Mouse (Mus musculus) MEL (cell line): Measurements from ENCODE around the gene Fap. TPM values are rescaled to one million over a fixed set of nuclear protein-coding genes. Genes with fewer than 3 reads are reported as not detected.

Source experiments
- DNase-seq: peaks from one replicate; pipeline ENCODE4 v3.0.0; 2011; ENCODE audit warnings: low read depth, low spot score
- H3K27ac ChIP-seq: 2 replicates; pipeline ENCODE4 v1.5.1; 2012; ENCODE audit warnings: low read depth, mild to moderate bottlenecking, control low read depth, low read length, moderate library complexity; ENCODE audit not compliant: control insufficient read depth
- H3K27me3 ChIP-seq, 2 experiments: fragments of 150-350 bp in 1 of 2; sonication (generic) in 1 of 2; 2 replicates each; pipeline ENCODE4 v1.6.1; 2012; ENCODE audit warnings: low read length in 2 of 2, mild to moderate bottlenecking in 2 of 2, improper control_type of control experiment in 1 of 2, moderate library complexity in 1 of 2; ENCODE audit not compliant: insufficient read depth in 2 of 2, control insufficient read depth in 1 of 2
- H3K36me3 ChIP-seq, 2 experiments: 2 replicates each; pipeline ENCODE4 v1.6.1; 2012 to 2014; ENCODE audit warnings: low read length in 2 of 2, improper control_type of control experiment in 1 of 2, inconsistent platforms in 1 of 2, mild to moderate bottlenecking in 1 of 2; ENCODE audit not compliant: insufficient read depth in 2 of 2, control insufficient read depth in 1 of 2
- H3K4me1 ChIP-seq, 2 experiments: fragments of 150-350 bp in 1 of 2; sonication (generic) in 1 of 2; 2 replicates each; pipeline ENCODE4 v1.6.1; 2012; ENCODE audit warnings: low read length in 2 of 2, improper control_type of control experiment in 1 of 2, mild to moderate bottlenecking in 1 of 2; ENCODE audit not compliant: insufficient read depth in 2 of 2, control insufficient read depth in 1 of 2
- H3K4me3 ChIP-seq, 2 experiments: fragments of 150-350 bp in 1 of 2; sonication (generic) in 1 of 2; 2 replicates each; pipeline ENCODE4 v1.5.1; 2012; ENCODE audit warnings: low read depth in 2 of 2, low read length in 2 of 2, mild to moderate bottlenecking in 2 of 2, moderate library complexity in 2 of 2, control low read depth in 1 of 2, improper control_type of control experiment in 1 of 2; ENCODE audit not compliant: control insufficient read depth in 1 of 2, insufficient read depth in 1 of 2
- H3K79me2 ChIP-seq: 2 replicates; pipeline ENCODE4 v1.6.1; 2012; ENCODE audit warnings: mild to moderate bottlenecking, low read length, moderate library complexity; ENCODE audit not compliant: control insufficient read depth, poor library complexity, insufficient read depth
- H3K9ac ChIP-seq: 2 replicates; pipeline ENCODE4 v1.6.1; 2012; ENCODE audit warnings: low read depth, mild to moderate bottlenecking, control low read depth, low read length, moderate library complexity; ENCODE audit not compliant: control insufficient read depth, poor library complexity, severe bottlenecking
- H3K9me3 ChIP-seq: fragments of 150-350 bp; sonication (generic); replicated peaks from 2 replicates; pipeline ENCODE4 v1.6.1; 2012; ENCODE audit warnings: mild to moderate bottlenecking, low read length, improper control_type of control experiment, moderate library complexity; ENCODE audit not compliant: insufficient read depth
- CTCF ChIP-seq, 3 experiments: IDR thresholded peaks in 2 of 3; conservative IDR thresholded peaks in 1 of 3; 2 replicates each; pipeline ENCODE4 v1.5.1; 2011 to 2012; ENCODE audit warnings: low read length in 3 of 3, low read depth in 2 of 3, mild to moderate bottlenecking in 2 of 3, improper control_type of control experiment in 1 of 3, inconsistent platforms in 1 of 3, mixed read lengths in 1 of 3, moderate library complexity in 1 of 3; ENCODE audit not compliant: control insufficient read depth in 1 of 3, insufficient read depth in 1 of 3, poor library complexity in 1 of 3, severe bottlenecking in 1 of 3
- ETS1 ChIP-seq: IDR thresholded peaks from 2 replicates; pipeline ENCODE4 v1.6.1; 2012; ENCODE audit warnings: low read depth, mild to moderate bottlenecking, inconsistent platforms, low read length, improper control_type of control experiment, moderate library complexity
- GATA1 ChIP-seq: IDR thresholded peaks from 2 replicates; pipeline ENCODE4 v1.6.1; 2011; ENCODE audit warnings: low read depth, low read length, improper control_type of control experiment
- KAT2A ChIP-seq: conservative IDR thresholded peaks from 2 replicates; pipeline ENCODE4 v1.6.1; 2012; ENCODE audit warnings: low read depth, low read length, improper control_type of control experiment, inconsistent platforms
- MEF2A ChIP-seq: IDR thresholded peaks from 2 replicates; pipeline ENCODE4 v1.6.1; 2014; ENCODE audit warnings: low read depth, mild to moderate bottlenecking, inconsistent platforms, low read length, improper control_type of control experiment; ENCODE audit not compliant: poor library complexity, insufficient replicate concordance, severe bottlenecking; ENCODE audit errors: extremely low read depth
- MYB ChIP-seq: IDR thresholded peaks from 2 replicates; pipeline ENCODE4 v1.6.1; 2011; ENCODE audit warnings: mild to moderate bottlenecking, low read depth, low read length, improper control_type of control experiment
- POLR2AphosphoS2 ChIP-seq: IDR thresholded peaks from 2 replicates; pipeline ENCODE4 v1.6.1; 2011; ENCODE audit warnings: low read length, improper control_type of control experiment
- POLR2AphosphoS5 ChIP-seq: IDR thresholded peaks from 2 replicates; pipeline ENCODE4 v1.6.1; 2012; ENCODE audit warnings: low read depth, borderline replicate concordance, mild to moderate bottlenecking, inconsistent platforms, low read length, moderate library complexity, mixed read lengths
- TBP ChIP-seq: IDR thresholded peaks from 2 replicates; pipeline ENCODE4 v1.8.0; 2011; ENCODE audit warnings: low read depth, low read length, improper control_type of control experiment
- UBTF ChIP-seq: IDR thresholded peaks from 2 replicates; pipeline ENCODE4 v1.6.1; 2012; ENCODE audit warnings: low read depth, mild to moderate bottlenecking, inconsistent platforms, low read length, improper control_type of control experiment, moderate library complexity, borderline replicate concordance; ENCODE audit not compliant: insufficient read depth
- ZKSCAN1 ChIP-seq: IDR thresholded peaks from 2 replicates; pipeline ENCODE4 v1.6.1; 2012; ENCODE audit warnings: low read depth, mild to moderate bottlenecking, inconsistent platforms, low read length, improper control_type of control experiment, moderate library complexity
- polyA plus RNA-seq, 2 experiments: library from polyadenylated mRNA; stranded (reverse) in 1 of 2; unstranded in 1 of 2; fragments of >175 nt in 1 of 2; fragments of >200 nt in 1 of 2; gene quantifications; 2 replicates each; pipeline versions ENCODE4 v1.2.1 to v1.2.4; 2012; ENCODE audit warnings: low replicate concordance in 2 of 2, low read depth in 1 of 2; ENCODE audit not compliant: insufficient read length in 2 of 2, insufficient read depth in 1 of 2, missing spikeins in 1 of 2
- total RNA-seq: library from RNA; depleted of rRNA; stranded (reverse); fragments of 300-350 nt; gene quantifications from 2 replicates; pipeline ENCODE4 v1.2.3, GENCODE M21; 2012

Gene Fap
- total and polyA plus RNA-seq, 3 experiments: 0.17 to 0.23 TPM; not detected in 1

DNA sequence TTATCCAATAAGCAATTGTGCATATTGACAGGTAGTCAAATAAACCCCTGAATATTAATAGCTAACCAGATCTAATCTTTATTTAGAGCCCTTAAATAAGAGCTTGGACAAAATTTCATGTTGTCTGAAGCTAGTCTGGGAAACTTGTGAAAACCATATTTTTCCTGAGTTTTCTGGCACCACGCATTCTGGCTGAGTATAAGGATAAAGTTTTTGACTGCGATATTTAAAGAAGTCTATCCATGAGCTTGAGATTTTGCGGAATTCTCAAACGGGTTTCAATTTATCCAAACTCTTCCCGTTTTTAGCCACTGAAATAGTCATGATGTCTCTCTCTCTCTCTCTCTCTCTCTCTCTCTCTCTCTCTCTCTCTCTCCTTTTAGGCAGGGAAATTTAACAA is 25.8 kb downstream of the Fap start:
- H3K9me3 ChIP-seq: no peaks in the 10 kb centered on the region
- no peak for TF ChIP-seq POLR2AphosphoS5
- TF ChIP-seq CTCF (IDR thresholded peaks at IDR 0.05 in 2 of 3, conservative IDR thresholded peaks at IDR 0.05 in 1 of 3; ENCODE audit: control insufficient read depth in 1 of 3, insufficient read depth in 1 of 3, low read depth in 2 of 3, low read length in 3 of 3, poor library complexity in 1 of 3, severe bottlenecking in 1 of 3): no peak
- no peak for TF ChIP-seq ZKSCAN1
- TF ChIP-seq GATA1: no peak
- no peak for TF ChIP-seq TBP
- no peak for TF ChIP-seq POLR2AphosphoS2
- no peak for TF ChIP-seq MYB
- no peak for TF ChIP-seq MEF2A
- TF ChIP-seq, all 39 proteins: peak for 0
- Histone ChIP-seq H3K79me2 (no peaks in the 10 kb centered on the region), H3K4me1 (no peaks in the 10 kb centered on the region), H3K27ac (no peak overlapping the region), H3K9ac (no peak overlapping the region), H3K36me3 (no peaks in the 10 kb centered on the region), H3K4me3 (no peak overlapping the region), H3K27me3 (no peaks in the 10 kb centered on the region)
- DNase-seq: no peak

DNA sequence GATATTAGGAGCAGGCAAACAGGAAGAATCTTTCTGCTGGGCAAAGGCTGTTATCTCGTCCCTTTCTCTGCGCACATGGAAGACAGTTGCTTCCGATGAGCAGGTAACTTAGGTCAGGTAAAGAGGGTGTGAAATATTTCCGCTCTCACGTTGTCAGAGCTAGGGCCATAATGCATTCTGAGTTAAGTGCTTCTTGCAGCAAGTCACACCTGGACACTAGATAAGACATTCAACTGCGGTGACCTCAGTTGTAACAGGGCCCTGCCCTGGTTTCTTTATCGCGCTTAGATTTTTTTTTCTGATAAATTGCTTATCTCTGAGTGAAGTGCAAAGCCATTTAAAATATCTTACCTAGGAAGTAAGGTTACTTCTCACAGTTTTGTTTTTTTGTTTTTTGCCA is 38.4 kb downstream of the Fap start:
- H3K36me3 ChIP-seq: no peaks in the 10 kb centered on the region
- H3K4me1 ChIP-seq: peaks cover 0 to 2% of the 10 kb centered on the region in 2 experiments; a peak in 1 of 4 replicates
- TF ChIP-seq GATA1 (0 out of 2 replicates have a peak, but pooled peaks have one; percentile 3), ETS1 (no peak)
- H3K9me3 ChIP-seq: no peaks in the 10 kb centered on the region
- no peak overlapping the region for H3K9ac ChIP-seq
- no peak overlapping the region for H3K27ac ChIP-seq
- DNase-seq: no peak
- H3K79me2 ChIP-seq: no peaks in the 10 kb centered on the region
- no peaks in the 10 kb centered on the region for H3K27me3 ChIP-seq
- H3K4me3 ChIP-seq: no peak overlapping the region

DNA sequence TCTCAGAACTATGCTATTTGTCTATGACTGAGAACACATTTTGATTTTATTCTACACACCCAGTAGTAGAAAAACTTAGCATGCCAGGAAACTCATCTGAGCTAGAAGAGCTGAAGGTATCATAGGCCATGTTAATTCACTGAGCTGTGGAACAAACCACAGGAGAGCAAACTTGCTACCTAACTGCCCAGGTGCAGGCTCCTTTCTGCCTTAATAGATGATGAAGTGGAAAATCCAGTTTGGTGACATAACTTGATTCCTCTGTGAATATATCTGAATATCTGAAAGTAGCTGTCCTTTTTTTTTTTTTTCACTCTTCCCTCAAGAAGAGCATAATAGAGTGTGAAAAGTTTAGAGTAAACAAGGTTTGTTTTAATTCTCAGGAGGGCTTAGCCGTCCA is 42.8 kb downstream of the Fap start:
- no peak for TF ChIP-seq GATA1
- no peak for TF ChIP-seq POLR2AphosphoS5
- TF ChIP-seq KAT2A: no peak
- no peak for TF ChIP-seq UBTF
- TF ChIP-seq, all 39 proteins: peak for 0
- DNase-seq: no peak
- H3K4me3 ChIP-seq: no peak overlapping the region
- no peak overlapping the region for H3K27ac ChIP-seq
- H3K4me1 ChIP-seq: peaks cover 0 to 2% of the 10 kb centered on the region in 2 experiments; a peak in 1 of 4 replicates
- no peaks in the 10 kb centered on the region for H3K79me2 ChIP-seq
- no peaks in the 10 kb centered on the region for H3K9me3 ChIP-seq
- no peak overlapping the region for H3K9ac ChIP-seq
- no peaks in the 10 kb centered on the region for H3K36me3 ChIP-seq
- no peaks in the 10 kb centered on the region for H3K27me3 ChIP-seq
